Mouse (Mus musculus) ovary, adult 2 months (tissue): ENCODE results near the gene Acacb. TPM values are rescaled to one million over a fixed set of nuclear protein-coding genes. Genes with fewer than 3 reads are reported as not detected.

ENCODE experiments used
- polyA plus RNA-seq: library from polyadenylated mRNA; depleted of rRNA; stranded (reverse); fragments of >200 nt; gene quantifications from 2 replicates; pipeline ENCODE4 v1.2.3, GENCODE M21; 2012; rRNA removed

Acacb gene
- 30.3 and 32.6 TPM in 2 replicates for polyA plus RNA-seq

GRCm38 (mm10) chr5:114146028-114146888 is at the start of gene Acacb:
TSS of gene Acacb (plus strand) at chr5:114146535.

GRCm38 (mm10) chr5:114127374-114128349 is 18.7 kb upstream of the Acacb start, which contains the start of gene Alkbh2:
TSS of gene Alkbh2 (minus strand) at chr5:114128218.

GRCm38 (mm10) chr5:114130211-114130605 is 16.1 kb upstream of the Acacb start, which contains the start of gene Ung:
TSS of gene Ung (plus strand) at chr5:114130386.

GRCm38 (mm10) chr5:114273693-114274402 is 127.5 kb downstream of the Acacb start, which contains the start of gene Foxn4:
TSS of gene Foxn4 (minus strand) at chr5:114273807.

GRCm38 (mm10) chr5:114288874-114289273 is 142.5 kb downstream of the Acacb start, which contains the start of gene Myo1h:
TSS of gene Myo1h (plus strand) at chr5:114289166.

Other genes with a start within 250 kb of the Acacb start
- 76.6 and 79.5 TPM in 2 replicates for gene Coro1c, start 237.8 kb upstream of the Acacb start, polyA plus RNA-seq
- gene Ssh1, start 152.6 kb upstream of the Acacb start, polyA plus RNA-seq, result 16.7 and 18.8 TPM in 2 replicates
- gene Dao, start 142.8 kb upstream of the Acacb start, polyA plus RNA-seq, result 0.90 and 1.00 TPM in 2 replicates
- gene Usp30, start 81.1 kb upstream of the Acacb start, polyA plus RNA-seq, result 27.5 and 40.6 TPM in 2 replicates
- 0.13 and 0.20 TPM in 2 replicates for gene Svop, start 55.0 kb upstream of the Acacb start, polyA plus RNA-seq
- gene Alkbh2, start 18.3 kb upstream of the Acacb start, polyA plus RNA-seq, result 15.4 and 19.7 TPM in 2 replicates
- gene Ung, start 16.1 kb upstream of the Acacb start, polyA plus RNA-seq, result 19.1 and 26.7 TPM in 2 replicates
- 0.92 and 2.1 TPM in 2 replicates for gene Foxn4, start 127.3 kb downstream of the Acacb start, polyA plus RNA-seq
- gene Myo1h, start 142.6 kb downstream of the Acacb start, polyA plus RNA-seq, result 1.1 and 2.1 TPM in 2 replicates
- gene Kctd10, start 234.0 kb downstream of the Acacb start, polyA plus RNA-seq, result 123 and 135 TPM in 2 replicates
- gene Ube3b, start 234.1 kb downstream of the Acacb start, polyA plus RNA-seq, result 90.5 and 103 TPM in 2 replicates